In the genomic region with DNA sequence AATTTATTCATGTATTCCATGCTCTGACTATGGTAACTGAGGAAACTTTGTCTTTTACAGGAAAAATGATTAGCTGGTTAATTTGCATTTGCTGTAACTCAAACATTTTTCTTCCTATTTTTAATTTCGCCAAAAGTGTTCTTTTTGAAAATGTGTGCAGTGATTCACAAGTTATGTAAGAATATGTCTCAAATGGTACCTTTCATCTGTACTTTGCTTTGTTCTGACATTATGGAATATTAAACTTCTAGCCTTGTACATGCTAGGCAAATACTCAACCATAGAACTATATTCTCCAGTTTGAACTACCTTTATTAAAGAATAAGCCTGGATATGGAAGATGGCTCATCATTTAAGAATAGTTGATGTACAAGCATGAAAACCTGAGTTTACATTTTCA, we compare ENCODE assay signal across 18 mouse cellular contexts.
"Had no signal": no experiment of that assay in that cellular context is flagged by ENCODE, and none has a peak within 500 bp of the region (broad histone marks: within the 10 kb centered on the region; RNA-seq: fewer than 3 reads in every experiment).

No protein-coding gene starts in this region.

- H3K4me3 ChIP-seq: midbrain, embryonic 10.5 days; midbrain, embryonic 12.5 days; myocyte; neural tube, embryonic 13.5 days; neural tube, embryonic 15.5 days had no signal

- DNase-seq: lung, adult 18-20 months; lung, embryonic 14.5 days; lung, postnatal 10 days; lung, postnatal 4 days; midbrain, embryonic 14.5 days; retina, postnatal 1 day; right cerebral cortex, adult 18-20 months; right cerebral cortex, postnatal 25 days; right cerebral cortex, postnatal 4 days; spleen, adult 18-20 months; thymus, adult 2 months; thymus, postnatal 25 days; thymus, postnatal 4 days had no signal

- H3K27ac ChIP-seq: midbrain, embryonic 10.5 days; midbrain, embryonic 12.5 days; neural tube, embryonic 13.5 days; neural tube, embryonic 15.5 days had no signal
